Mouse (Mus musculus) right cerebral cortex, adult 18-20 months (tissue): ENCODE results near the gene Ndufa11.

ENCODE experiments used
- DNase-seq: peaks from one replicate; pipeline ENCODE4 v3.0.0; 2022; ENCODE audit warnings: mixed read lengths

The Ndufa11 gene

GRCm38 (mm10) chr17:56761077-56761476 is 43.5 kb downstream of the Ndufa11 start:
- DNase-seq, result no peak

DNA sequence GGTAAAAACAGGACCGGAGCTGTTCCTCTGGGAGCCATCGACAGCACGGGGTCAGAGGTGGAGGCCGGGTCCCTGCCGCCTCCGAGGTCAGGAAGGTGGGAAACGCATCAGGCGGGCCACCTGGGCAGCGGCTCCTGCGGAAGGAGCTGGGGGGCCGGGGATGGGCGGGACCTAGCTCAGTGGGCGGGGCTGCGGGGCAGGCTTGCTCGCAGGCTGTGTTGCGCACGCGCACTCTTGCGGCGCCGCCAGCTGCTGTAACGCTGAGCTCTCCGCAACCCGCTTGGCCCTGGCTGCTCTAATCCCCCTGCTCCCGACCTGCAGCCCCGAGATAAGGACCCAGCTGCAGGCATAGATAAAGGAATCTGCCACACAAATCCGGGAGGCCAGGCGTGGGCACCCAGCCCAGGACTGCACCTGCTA is 44.4 kb downstream of the Ndufa11 start:
- DNase-seq, result peak; percentile 89

- DNase-seq, result peak; percentile 51
These were observed 45.5 kb downstream of the Ndufa11 start for GRCm38 (mm10) chr17:56762769-56763731.

GRCm38 (mm10) chr17:56763741-56764250 is 46.2 kb downstream of the Ndufa11 start:
- no peak for DNase-seq

DNA sequence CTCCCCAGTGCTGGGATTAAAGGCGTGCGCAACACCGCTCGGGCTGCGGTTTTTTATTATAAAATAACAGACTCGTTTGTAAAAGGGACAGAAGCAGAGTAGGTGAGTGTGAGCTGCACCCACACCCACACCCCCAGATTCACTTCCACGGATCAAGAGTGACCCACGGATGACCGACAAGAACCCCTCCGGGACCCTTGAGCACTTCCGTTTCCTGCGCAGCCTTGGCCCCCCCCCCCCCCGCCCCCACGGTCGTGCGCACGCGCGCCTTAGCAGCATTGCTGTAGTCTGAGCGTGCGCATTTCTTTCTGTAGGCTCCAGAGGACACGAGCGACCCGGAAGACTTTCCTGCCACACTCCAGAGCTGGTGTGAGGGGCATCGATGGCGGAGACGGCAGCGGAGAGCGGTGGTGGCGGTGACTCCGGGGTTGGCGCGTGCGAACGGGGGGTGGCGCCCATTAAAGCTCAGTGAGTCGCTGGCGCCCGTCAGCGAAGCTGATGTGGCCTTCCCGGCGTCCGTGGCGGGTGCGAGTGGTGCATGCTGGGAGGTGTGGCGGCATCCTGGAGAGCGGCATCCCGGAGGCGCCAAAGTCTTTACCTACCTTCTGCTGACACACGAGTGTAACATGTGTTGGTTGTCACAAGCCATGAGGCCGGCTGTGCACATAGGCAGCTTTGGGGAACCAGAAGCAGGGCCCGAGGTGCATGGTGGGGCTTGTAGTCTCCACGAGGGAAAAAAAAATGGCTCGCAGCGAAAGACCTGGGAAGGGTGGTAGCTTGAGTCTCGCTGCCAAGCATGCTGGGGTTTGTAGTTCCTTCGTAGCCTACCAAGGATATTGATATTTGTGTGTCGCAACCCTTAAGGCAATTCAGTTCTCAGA is 47.1 kb downstream of the Ndufa11 start, which contains the start of gene Dus3l:
Dus3l (plus strand) TSS at position 284 of the 881 bp plus-strand sequence.
- DNase-seq, result peak; percentile 90

DNA sequence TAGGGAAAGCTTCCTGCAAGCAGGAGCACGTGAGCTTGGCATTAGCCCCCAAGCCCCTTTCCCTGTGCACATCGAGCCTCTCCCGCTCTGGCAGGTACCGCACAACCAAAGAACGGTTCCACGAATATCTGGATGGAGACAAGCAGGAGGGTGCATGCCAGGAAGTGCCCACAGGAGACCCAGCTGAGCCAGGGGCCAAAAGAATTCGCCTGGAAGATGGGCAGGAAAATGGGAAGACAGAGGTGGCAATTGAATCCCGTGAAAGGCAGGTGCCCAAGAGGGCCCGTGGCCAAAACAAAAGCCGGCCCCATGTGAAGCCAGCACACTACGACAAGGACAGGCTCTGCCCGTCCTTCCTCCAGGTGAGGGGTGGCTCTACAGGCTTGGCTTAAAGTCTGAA is 47.9 kb downstream of the Ndufa11 start:
- DNase-seq, result no peak

- DNase-seq, result no peak
These were observed 49.3 kb downstream of the Ndufa11 start for GRCm38 (mm10) chr17:56766631-56767405.

GRCm38 (mm10) chr17:56767531-56768135 is 50.1 kb downstream of the Ndufa11 start:
- no peak for DNase-seq

DNA sequence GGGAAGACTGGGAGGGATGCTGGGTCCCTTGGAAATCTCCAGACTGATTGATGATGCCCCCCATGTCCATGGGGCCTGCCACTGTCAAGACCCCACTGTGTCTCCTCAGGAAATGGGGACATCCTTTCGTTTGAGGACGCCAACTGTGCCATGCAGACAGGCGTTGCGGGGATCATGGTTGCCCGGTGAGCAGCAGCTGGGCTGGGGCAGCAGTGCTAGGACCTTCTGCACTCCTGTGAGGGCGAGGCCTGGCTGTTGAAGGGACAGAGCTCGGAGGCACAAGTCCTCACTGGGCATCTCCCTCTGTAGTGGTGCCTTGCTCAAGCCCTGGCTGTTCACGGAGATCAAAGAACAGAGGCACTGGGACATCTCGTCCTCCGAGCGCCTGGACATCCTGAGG is 51.4 kb downstream of the Ndufa11 start:
- DNase-seq, result no peak

DNA sequence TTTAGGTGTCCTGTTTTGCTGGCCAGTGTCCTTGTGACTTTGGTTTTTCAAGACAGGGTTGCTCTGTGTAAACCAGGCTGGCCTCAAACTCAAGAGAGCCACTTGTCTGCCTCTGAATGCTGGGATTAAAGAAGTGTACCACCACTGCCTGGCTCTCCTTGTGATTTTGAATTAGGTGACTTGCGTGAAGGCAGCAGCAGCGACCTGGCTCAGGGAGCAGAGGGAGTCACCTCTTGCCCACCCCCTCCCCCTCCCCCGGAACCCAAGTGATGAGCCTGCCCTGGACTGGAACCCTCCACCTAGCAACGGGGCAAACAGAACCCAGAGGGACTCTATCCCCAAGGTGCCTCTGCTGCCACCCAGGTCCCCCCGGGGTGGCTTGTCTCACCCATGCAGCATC is 52.4 kb downstream of the Ndufa11 start, which contains the start of gene Prr22:
Prr22 (plus strand) TSS at position 301 of the 400 bp plus-strand sequence.
- no peak for DNase-seq
